Mouse (Mus musculus) thymus, adult 2 months (tissue): ENCODE measurements around the gene Ints3.

Experiments used
- CTCF ChIP-seq: fragments of 200-500 bp; IDR thresholded peaks from 2 replicates; pipeline ENCODE4 v1.5.1; 2012; ENCODE audit warnings: mild to moderate bottlenecking, control low read depth, low read length, moderate library complexity, borderline replicate concordance; ENCODE audit not compliant: control insufficient read depth, poor library complexity, insufficient read depth; ENCODE audit errors: extremely low read depth
- POLR2A ChIP-seq: fragments of 200-500 bp; IDR thresholded peaks from 2 replicates; pipeline ENCODE4 v1.6.1; 2012; ENCODE audit warnings: mild to moderate bottlenecking, low read length, control low read depth, moderate library complexity; ENCODE audit not compliant: control insufficient read depth, poor library complexity, insufficient read depth; ENCODE audit errors: extremely low read depth

- TF ChIP-seq POLR2A, result no peak
- no peak for TF ChIP-seq CTCF
Observed at GRCm38 (mm10) chr3:90448626-90449025, 15.2 kb upstream of the Ints3 start.
